Mouse (Mus musculus) heart, adult 2 months (tissue): Measurements from ENCODE around the gene Gpx3.

Experiments used
- CTCF ChIP-seq: fragments of 200-600 bp; IDR thresholded peaks from 2 replicates; pipeline ENCODE4 v1.8.1; 2022; ENCODE audit warnings: antibody characterized with exemption, mild to moderate bottlenecking, moderate library complexity
- EP300 ChIP-seq: fragments of 200-500 bp; IDR thresholded peaks from 2 replicates; pipeline ENCODE4 v1.6.1; 2011; ENCODE audit warnings: low read depth, low read length, control low read depth; ENCODE audit not compliant: insufficient read depth
- POLR2A ChIP-seq: fragments of 200-500 bp; IDR thresholded peaks from 2 replicates; pipeline ENCODE4 v1.6.1; 2011; ENCODE audit warnings: mild to moderate bottlenecking, low read depth, low read length, control low read depth; ENCODE audit not compliant: insufficient read depth

- TF ChIP-seq CTCF, result no peak
- TF ChIP-seq POLR2A, result no peak
- no peak for TF ChIP-seq EP300
Observed at GRCm38 (mm10) chr11:54871831-54872537, 30.3 kb upstream of the Gpx3 start.
